Mouse (Mus musculus) macrophage (primary cell): ENCODE results near the gene Tex2. TPM values are rescaled to one million over a fixed set of nuclear protein-coding genes. Genes with fewer than 3 reads are reported as not detected.
"Not testable (repeated sequence)": the region's sequence is repeated elsewhere in the genome, so short reads cannot be mapped to it uniquely, and the experiment has no call there.

Experiments
- H3K27ac ChIP-seq: fragments of 350-480 bp; formaldehyde crosslinking; 2 replicates; pipeline ENCODE4 v1.9.0; 2021
- H3K36me3 ChIP-seq: fragments of 350-480 bp; formaldehyde crosslinking; 2 replicates; pipeline ENCODE4 v1.9.0; 2021; ENCODE audit errors: inconsistent target
- H3K4me3 ChIP-seq: fragments of 350-480 bp; formaldehyde crosslinking; 2 replicates; pipeline ENCODE4 v1.9.0; 2021; ENCODE audit errors: inconsistent target
- H3K79me2 ChIP-seq: fragments of 350-480 bp; formaldehyde crosslinking; 2 replicates; pipeline ENCODE4 v1.9.0; 2021; ENCODE audit errors: inconsistent target
- WGBS: methylation state at CpG from one replicate; pipeline ENCODE4 v1.1.7; 2026; ENCODE audit warnings: inconsistent platforms; ENCODE audit not compliant: missing documents; 5-methylcytosine and 5-hydroxymethylcytosine counted together
- polyA plus RNA-seq: library from polyadenylated mRNA; stranded (reverse); fragments of 250-400 nt; gene quantifications from 3 replicates; pipeline ENCODE4 v1.2.4, GENCODE M21; 2018; ENCODE audit warnings: inconsistent platforms

The Tex2 gene
- polyA plus RNA-seq, 1 experiment from 2014 or later = 36.4 TPM

- 85% methylated on average over 2 of the region's 2 CpGs for WGBS
- no peak overlapping the region for H3K4me3 ChIP-seq
- H3K79me2 ChIP-seq = peaks cover 97% of the 10 kb centered on the region
- H3K27ac ChIP-seq = no peak overlapping the region
- no peaks in the 10 kb centered on the region for H3K36me3 ChIP-seq
Measured at GRCm38 (mm10) chr11:106579146-106579545, 34.1 kb downstream of the Tex2 start.

DNA sequence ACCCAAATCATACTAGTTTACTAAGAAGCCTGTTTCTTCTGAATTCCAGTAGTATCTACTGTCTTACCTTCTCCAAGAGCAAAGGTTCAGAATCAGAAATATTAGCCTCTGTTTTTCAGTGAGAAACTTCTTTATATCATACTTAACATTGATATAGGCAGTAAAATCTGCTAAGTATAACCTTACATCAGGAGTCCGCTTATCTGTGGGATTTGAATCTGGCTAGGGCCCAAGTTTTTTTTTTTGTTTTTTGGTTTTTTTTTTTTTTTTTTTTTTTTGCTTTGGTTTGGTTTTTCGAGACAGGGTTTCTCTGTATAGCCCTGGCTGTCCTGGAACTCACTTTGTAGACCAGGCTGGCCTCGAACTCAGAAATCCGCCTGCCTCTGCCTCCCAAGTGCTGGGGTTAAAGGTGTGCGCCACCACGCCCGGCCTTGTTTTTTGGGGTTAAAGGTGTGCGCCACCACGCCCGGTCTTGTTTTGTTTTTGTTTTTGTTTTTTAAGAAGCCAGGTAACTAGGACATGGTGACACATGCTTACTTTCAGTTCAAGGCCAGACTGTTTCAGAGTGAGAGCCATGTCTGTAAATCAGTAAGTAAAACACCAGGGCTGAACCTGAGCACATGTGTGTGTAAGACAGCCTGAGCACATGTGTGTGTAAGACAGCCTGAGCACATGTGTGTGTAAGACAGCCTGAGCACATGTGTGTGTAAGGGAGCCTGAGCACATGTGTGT, 35.4 kb downstream of the Tex2 start:
- not testable (repeated sequence) for H3K27ac ChIP-seq, H3K4me3 ChIP-seq, H3K36me3 ChIP-seq
- H3K79me2 ChIP-seq = peaks cover 97% of the 10 kb centered on the region
- WGBS = 99% methylated on average over 7 of the region's 10 CpGs

DNA sequence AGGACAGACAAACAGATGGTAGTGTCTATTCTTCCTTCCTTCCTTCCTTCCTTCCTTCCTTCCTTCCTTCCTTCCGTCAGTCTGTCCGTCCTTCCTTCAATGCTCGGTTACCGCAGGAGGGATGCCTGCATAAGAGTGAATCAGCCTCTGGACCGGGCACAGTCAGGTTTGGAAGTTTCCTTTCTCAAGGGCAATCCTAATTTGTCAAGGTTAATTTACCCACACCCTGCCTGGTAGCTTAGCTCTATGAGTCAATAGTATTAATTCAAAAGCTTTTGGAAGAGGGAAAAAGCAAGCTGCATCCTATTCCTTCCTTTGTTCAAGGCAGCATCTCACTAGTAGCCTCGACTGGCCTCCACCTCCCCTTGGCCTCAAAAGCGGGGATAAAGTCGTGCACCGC, 38.8 kb downstream of the Tex2 start:
- WGBS = 87% methylated on average over 9 of the region's 9 CpGs
- H3K79me2 ChIP-seq = peaks cover 97% of the 10 kb centered on the region; the same call in 1 of the 2 replicates
- H3K36me3 ChIP-seq = no peaks in the 10 kb centered on the region
- no peak overlapping the region for H3K4me3 ChIP-seq
- no peak overlapping the region for H3K27ac ChIP-seq

DNA sequence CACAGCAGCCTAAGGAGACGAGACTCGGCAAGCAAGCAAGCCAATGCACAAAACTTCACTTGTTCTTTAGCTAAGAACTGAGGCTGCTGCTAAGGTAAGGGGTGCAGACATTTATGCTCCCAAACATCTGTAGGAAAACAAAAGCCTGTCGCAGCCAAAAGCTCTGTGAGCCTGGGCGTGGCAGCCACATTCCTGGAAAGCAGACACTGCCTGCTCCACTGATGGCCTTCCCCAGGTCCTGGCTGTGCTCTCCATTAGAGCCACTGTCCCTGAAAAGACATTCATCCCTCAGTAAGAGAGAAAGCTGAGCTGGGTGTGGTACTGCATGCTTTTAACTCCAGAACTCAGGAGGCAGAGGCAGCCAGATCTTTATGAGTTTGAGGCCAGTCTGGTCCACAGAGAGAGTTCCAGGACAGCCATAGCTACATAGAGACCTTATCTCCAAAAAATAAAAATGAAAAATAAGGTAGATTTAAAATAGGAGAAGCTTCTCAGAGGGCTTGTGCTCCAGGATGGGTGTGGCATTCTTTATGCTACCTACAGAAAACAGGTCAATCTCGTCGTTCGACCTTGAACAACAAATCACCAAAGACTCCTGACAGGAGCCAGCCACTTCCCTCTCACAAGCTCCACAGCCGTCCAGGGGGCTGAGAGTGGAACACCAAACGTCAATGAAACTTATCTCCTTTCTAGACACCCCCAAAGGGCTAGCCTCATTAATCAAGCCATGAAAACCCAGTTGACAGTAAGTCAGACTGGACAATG, 39.6 kb downstream of the Tex2 start:
- Histone ChIP-seq H3K36me3 (no peaks in the 10 kb centered on the region), H3K27ac (no peak overlapping the region), H3K4me3 (no peak overlapping the region), H3K79me2 (peaks cover 97% of the 10 kb centered on the region; the same call in 1 of the 2 replicates)
- WGBS = 69% methylated on average over 9 of the region's 9 CpGs

- no peak overlapping the region for H3K27ac ChIP-seq
Measured at GRCm38 (mm10) chr11:106572958-106573357, 40.3 kb downstream of the Tex2 start.

DNA sequence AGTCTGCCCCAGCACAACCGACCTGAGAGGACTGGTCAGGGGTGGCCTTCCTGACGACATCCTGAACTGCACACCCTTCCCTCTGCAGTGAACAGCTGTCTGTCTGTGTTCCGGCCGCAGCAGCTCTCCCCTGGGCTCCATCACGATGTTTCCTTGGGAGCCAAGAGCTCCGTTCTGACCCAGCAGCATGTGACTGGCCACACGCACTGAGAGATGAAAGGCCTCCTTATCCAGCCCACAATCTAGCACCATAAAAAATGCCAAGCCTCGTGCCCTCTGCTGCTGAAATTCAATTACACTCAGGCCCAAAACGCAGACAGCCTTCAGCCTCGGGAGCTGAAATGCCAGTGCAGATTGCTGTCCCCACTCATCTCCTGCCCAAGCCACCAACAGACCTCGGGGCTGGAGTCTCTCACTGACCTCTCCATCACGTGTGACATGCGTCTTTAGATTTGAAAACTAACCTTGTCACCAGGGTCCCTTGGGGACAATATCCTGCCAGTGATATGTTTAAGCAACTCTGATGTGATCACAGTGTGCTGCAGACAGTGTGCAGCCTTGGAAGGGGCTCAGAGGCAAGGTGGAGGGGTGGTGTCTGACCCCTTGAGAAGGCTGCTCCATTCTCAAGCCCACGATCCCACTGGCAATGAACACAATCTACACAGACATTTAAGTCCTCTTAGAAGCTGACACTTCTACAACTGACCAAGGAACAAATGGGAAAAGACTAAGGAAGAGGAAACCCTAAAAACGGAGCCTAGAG, 41.0 kb downstream of the Tex2 start:
- H3K4me3 ChIP-seq = no peak overlapping the region
- H3K36me3 ChIP-seq = peaks cover 13% of the 10 kb centered on the region; the same call in 1 of the 2 replicates
- 47% methylated on average over 15 of the region's 15 CpGs for WGBS
- H3K79me2 ChIP-seq = peaks cover 98% of the 10 kb centered on the region; the same call in 1 of the 2 replicates
- H3K27ac ChIP-seq = peak overlapping the region; percentile 22

More at GRCm38 (mm10) chr11:106572958-106573357, 40.3 kb downstream of the Tex2 start:
- H3K36me3 ChIP-seq = peaks cover 5% of the 10 kb centered on the region; the same call in 1 of the 2 replicates
- 80% methylated on average over 9 of the region's 9 CpGs for WGBS
- H3K79me2 ChIP-seq = peaks cover 100% of the 10 kb centered on the region; the same call in 1 of the 2 replicates
- no peak overlapping the region for H3K4me3 ChIP-seq

DNA sequence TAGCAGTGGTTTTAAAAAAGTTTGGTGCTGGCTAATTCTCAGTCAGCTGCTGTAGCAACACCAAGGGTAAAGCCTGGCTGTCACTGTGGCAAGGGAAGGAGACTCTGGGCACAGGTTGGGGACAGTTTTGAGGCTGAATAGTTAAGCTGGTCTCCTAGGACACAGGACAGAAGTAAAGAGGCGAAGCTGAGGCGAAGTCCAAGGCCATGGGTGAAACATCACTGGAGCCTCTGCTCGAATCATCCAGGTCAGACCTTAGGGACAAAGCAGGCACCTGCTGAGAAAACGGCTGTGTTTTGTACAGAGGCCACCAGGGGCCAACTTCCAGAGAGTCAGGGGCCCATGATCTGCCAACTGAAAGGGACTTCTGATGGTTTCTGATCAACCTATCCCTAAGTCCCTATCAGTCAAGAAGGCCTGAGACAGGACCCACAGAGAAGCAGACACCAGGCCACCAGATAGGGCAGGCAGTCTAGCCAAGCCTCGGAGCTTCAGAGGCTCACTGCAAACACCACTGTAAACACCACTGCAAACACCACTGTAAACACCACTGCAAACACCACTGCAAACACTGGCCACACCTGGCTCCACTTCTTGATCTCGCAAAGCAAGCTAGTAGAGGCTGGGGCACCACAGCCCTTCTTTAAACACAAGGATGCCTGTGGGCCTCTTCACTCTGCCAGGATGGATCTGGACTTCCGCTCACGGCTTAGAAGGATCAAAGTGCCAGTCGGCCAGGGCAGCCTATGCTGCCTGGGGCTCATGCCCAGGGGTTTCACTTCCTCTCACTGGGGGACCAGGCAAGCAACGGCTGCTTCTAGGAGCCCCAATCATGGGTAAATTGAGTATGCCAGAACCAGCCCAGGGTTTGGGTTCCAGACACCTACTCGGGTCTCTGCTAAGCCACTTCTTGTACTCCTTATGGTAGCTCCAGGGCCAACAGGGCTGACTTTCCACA, 41.9 kb downstream of the Tex2 start:
- WGBS = 64% methylated on average over 11 of the region's 11 CpGs
- Histone ChIP-seq H3K4me3 (no peak overlapping the region), H3K36me3 (peaks cover 19% of the 10 kb centered on the region; the same call in 1 of the 2 replicates), H3K27ac (peak overlapping the region; percentile 22), H3K79me2 (peaks cover 97% of the 10 kb centered on the region; the same call in 1 of the 2 replicates)

DNA sequence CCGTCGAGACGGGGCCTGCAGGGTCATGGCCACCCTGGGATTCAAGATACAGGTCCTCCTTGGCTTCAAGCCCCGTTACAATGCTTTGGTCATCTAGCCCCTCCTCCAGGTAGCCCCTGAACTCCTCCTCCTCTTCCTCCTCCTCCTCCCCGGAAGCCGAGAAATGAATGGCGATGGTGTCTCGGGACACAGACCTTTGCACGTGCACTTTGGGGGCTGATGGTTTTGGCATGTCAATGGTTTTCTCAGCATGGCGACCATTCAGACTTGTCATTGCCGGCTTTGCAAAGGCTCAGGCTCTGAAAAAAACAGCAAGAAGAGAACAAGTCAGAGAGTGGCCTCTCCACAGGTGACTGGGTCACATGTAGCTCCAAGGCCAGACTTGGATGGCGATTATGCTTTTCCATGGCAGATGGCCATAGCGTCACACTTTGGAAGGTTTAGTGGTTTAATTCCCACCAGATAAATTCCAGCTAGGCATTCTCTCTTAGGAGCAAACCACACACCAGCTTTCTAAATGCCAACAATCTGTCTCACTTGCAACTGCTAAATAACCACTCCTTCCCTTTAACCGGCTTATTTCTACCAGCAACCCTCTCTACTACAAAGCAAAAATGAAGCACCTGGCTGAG, 44.8 kb downstream of the Tex2 start:
- 95% methylated on average over 11 of the region's 14 CpGs for WGBS

GRCm38 (mm10) chr11:106566040-106566785, 47.0 kb downstream of the Tex2 start:
- 0 out of 2 replicates have a peak overlapping the region, but pooled peaks have one; percentile 4 for H3K27ac ChIP-seq
- 86% methylated on average over 8 of the region's 8 CpGs for WGBS
- peaks cover 19% of the 10 kb centered on the region; the same call in 1 of the 2 replicates for H3K36me3 ChIP-seq
- no peak overlapping the region for H3K4me3 ChIP-seq
- peaks cover 75% of the 10 kb centered on the region for H3K79me2 ChIP-seq

More for the DNA sequence above, 44.8 kb downstream of the Tex2 start:
- Histone ChIP-seq H3K4me3 (no peak overlapping the region), H3K36me3 (peaks cover 19% of the 10 kb centered on the region; the same call in 1 of the 2 replicates), H3K27ac (no peak overlapping the region), H3K79me2 (peaks cover 88% of the 10 kb centered on the region; the same call in 1 of the 2 replicates)

GRCm38 (mm10) chr11:106564261-106564660, 49.0 kb downstream of the Tex2 start:
- Histone ChIP-seq H3K27ac (peak overlapping the region; percentile 94), H3K36me3 (peaks cover 19% of the 10 kb centered on the region; the same call in 1 of the 2 replicates), H3K79me2 (peaks cover 75% of the 10 kb centered on the region), H3K4me3 (no peak overlapping the region)
- 38% methylated on average over 11 of the region's 12 CpGs for WGBS

GRCm38 (mm10) chr11:106562707-106563106, 50.5 kb downstream of the Tex2 start:
- Histone ChIP-seq H3K27ac (peak overlapping the region; percentile 94), H3K4me3 (no peak overlapping the region), H3K36me3 (peaks cover 11% of the 10 kb centered on the region; the same call in 1 of the 2 replicates), H3K79me2 (peaks cover 75% of the 10 kb centered on the region)
- WGBS = 38% methylated on average over 4 of the region's 4 CpGs

GRCm38 (mm10) chr11:106559773-106560172, 53.5 kb downstream of the Tex2 start:
- Histone ChIP-seq H3K4me3 (no peak overlapping the region), H3K27ac (no peak overlapping the region), H3K79me2 (peaks cover 72% of the 10 kb centered on the region), H3K36me3 (no peaks in the 10 kb centered on the region)
- WGBS = 98% methylated on average over 7 of the region's 7 CpGs
